Mouse (Mus musculus): ENCODE results near the gene Nrxn2.

DNA sequence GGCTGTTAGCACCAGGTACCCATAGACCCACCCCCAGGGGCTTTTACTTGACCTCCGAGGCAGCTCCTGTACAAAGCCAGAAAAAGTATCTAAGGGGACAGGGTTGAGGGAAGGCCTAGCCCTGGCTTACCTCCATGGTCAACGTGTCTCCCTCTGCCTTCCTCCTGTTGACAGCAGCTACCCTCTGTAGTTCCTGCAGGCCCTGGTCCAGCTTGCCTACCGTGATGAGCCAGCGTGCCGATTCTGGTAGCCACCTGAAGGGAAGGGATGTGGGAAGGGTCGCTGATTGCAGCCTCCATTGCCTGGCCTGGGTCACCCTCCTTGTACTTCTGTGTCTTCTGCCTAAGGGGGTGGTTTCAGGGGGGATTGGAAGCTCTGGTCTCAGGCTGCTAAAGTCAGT is 120.0 kb downstream of the Nrxn2 start:
- TF ChIP-seq POLR2A (IDR thresholded peaks at IDR 0.05; ENCODE audit: borderline replicate concordance, extremely low read depth, low read depth, low read length) (no peak), CTCF (IDR thresholded peaks at IDR 0.05; ENCODE audit: insufficient read depth, low read length) (no peak)

All from lung, adult 2 months (tissue).